10 mouse cellular contexts compared by ENCODE assay signal in genomic region chr17:79347920-79348589, GRCm38 (mm10). TPM values are rescaled to one million over a fixed set of nuclear protein-coding genes. Genes with fewer than 3 reads are reported as not detected.
DNase-seq lines count a peak whose midpoint lies in the region; ATAC-seq and TF ChIP-seq lines count a peak whose summit lies in the region.
"Had no signal": no experiment of that assay in that cellular context is flagged by ENCODE, and none has a peak within 500 bp of the region (broad histone marks: within the 10 kb centered on the region; RNA-seq: fewer than 3 reads in every experiment).

No protein-coding gene starts in this region.

- WGBS in liver, embryonic 14.5 days (ENCODE audit: insufficient replicate concordance): 43% methylated on average over 7 of the region's 7 CpGs
- WGBS in stomach, postnatal 0 days: 85% methylated on average over 7 of the region's 7 CpGs

- TF ChIP-seq CTCF in liver, embryonic 14.5 days (IDR thresholded peaks at IDR 0.05; ENCODE audit: low read depth): no peak
- TF ChIP-seq CTCF in stomach, postnatal 0 days (IDR thresholded peaks at IDR 0.05; ENCODE audit: low read depth): no peak

- peaks cover 75% of the 10 kb centered on the region for H3K36me3 ChIP-seq in liver, embryonic 14.5 days (replicated peaks; ENCODE audit: control insufficient read depth, insufficient read depth, low read depth)
- H3K36me3 ChIP-seq in stomach, postnatal 0 days (ENCODE audit: control insufficient read depth, insufficient read depth, low read length): peaks cover 3% of the 10 kb centered on the region; the same call in 1 of the 2 replicates
- H3K36me3 ChIP-seq: midbrain, embryonic 13.5 days had no signal

- H3K4me1 ChIP-seq in liver, embryonic 14.5 days (replicated peaks; ENCODE audit: control insufficient read depth in 2 of 2, insufficient read depth in 2 of 2, low read length in 1 of 2): peaks cover 73 to 76% of the 10 kb centered on the region in 2 experiments
- peaks cover 4% of the 10 kb centered on the region for H3K4me1 ChIP-seq in stomach, postnatal 0 days (replicated peaks; ENCODE audit: control insufficient read depth, insufficient read depth)

- H3K9me3 ChIP-seq in liver, embryonic 14.5 days (ENCODE audit: control insufficient read depth, low read length): no peaks in the 10 kb centered on the region
- no peaks in the 10 kb centered on the region for H3K9me3 ChIP-seq in stomach, postnatal 0 days (ENCODE audit: control insufficient read depth, low read length)
- H3K9me3 ChIP-seq: limb, embryonic 12.5 days; midbrain, embryonic 13.5 days had no signal

- TF ChIP-seq EP300 in liver, embryonic 14.5 days (IDR thresholded peaks at IDR 0.05; ENCODE audit: low read depth): no peak
- no peak for TF ChIP-seq EP300 in stomach, postnatal 0 days (optimal IDR thresholded peaks at IDR 0.05)

- intact Hi-C loops in heart, postnatal 36 days (cut with DNase I): no loop called here

- ATAC-seq in liver, embryonic 14.5 days (ENCODE audit: insufficient read depth): no peak
- no peak for ATAC-seq in stomach, postnatal 0 days (ENCODE audit: low FRiP score, low TSS enrichment)
- ATAC-seq: midbrain, embryonic 13.5 days had no signal

- DNase-seq in heart, adult 11 months: peak; percentile 87
- no peak for DNase-seq in heart, postnatal 36 days
- peak; percentile 23 for DNase-seq in thymus, postnatal 0 days (ENCODE audit: low spot score)
- DNase-seq in thymus, adult 18-20 months: no peak
- DNase-seq in liver, embryonic 14.5 days (ENCODE audit: low read depth in 3 of 3, low spot score in 3 of 3): no peak
- no peak for DNase-seq in stomach, postnatal 0 days (ENCODE audit: low spot score)
- no peak for DNase-seq in layer of hippocampus, postnatal 25 days (ENCODE audit: extremely low spot score in 1 of 2, low spot score in 1 of 2)
- no peak for DNase-seq in adrenal gland, adult 18-20 months (ENCODE audit: low spot score in 2 of 2)

- H3K27ac ChIP-seq in liver, embryonic 14.5 days: peak overlapping the region; percentile 25
- H3K27ac ChIP-seq in stomach, postnatal 0 days (replicated peaks): 0 out of 2 replicates have a peak overlapping the region, but pooled peaks have one; percentile 18
- H3K27ac ChIP-seq: limb, embryonic 12.5 days; midbrain, embryonic 13.5 days had no signal

- peak overlapping the region; percentile 100 for H3K4me2 ChIP-seq in liver, embryonic 14.5 days (ENCODE audit: low read depth)
- H3K4me2 ChIP-seq in stomach, postnatal 0 days (replicated peaks; ENCODE audit: low read depth): no peak overlapping the region
- H3K4me2 ChIP-seq: limb, embryonic 12.5 days; midbrain, embryonic 13.5 days had no signal

- H3K4me3 ChIP-seq in liver, embryonic 14.5 days (ENCODE audit: insufficient read depth in 1 of 2, low read depth in 2 of 2, low read length in 2 of 2): no peak overlapping the region
- H3K4me3 ChIP-seq in stomach, postnatal 0 days (ENCODE audit: low read depth, low read length): no peak overlapping the region
- H3K4me3 ChIP-seq: limb, embryonic 12.5 days; midbrain, embryonic 13.5 days had no signal

- no peak overlapping the region for H3K9ac ChIP-seq in liver, embryonic 14.5 days (replicated peaks)
- H3K9ac ChIP-seq in stomach, postnatal 0 days (ENCODE audit: low read length): no peak overlapping the region
- H3K9ac ChIP-seq: limb, embryonic 12.5 days; midbrain, embryonic 13.5 days had no signal

- H3K27me3 ChIP-seq in liver, embryonic 14.5 days (ENCODE audit: control insufficient read depth, insufficient read depth, low read length): no peaks in the 10 kb centered on the region
- no peaks in the 10 kb centered on the region for H3K27me3 ChIP-seq in stomach, postnatal 0 days (ENCODE audit: control insufficient read depth, insufficient read depth, low read length)
- H3K27me3 ChIP-seq: limb, embryonic 12.5 days had no signal

RNA-seq across cellular contexts. Expression of gene Cdc42ep3, which starts 6.8 kb away (rescaled TPM):
- 10 to 100 TPM; 31.3 to 35.3 TPM for total RNA-seq in heart, postnatal 36 days (2021)
- polyA plus RNA-seq in thymus, postnatal 0 days (2015; fragmentation: Nextera tagmentation; extraction: Ambion mirVana): 33.4 and 41.0 TPM in 2 replicates
- polyA plus RNA-seq in liver, embryonic 14.5 days (2012; rRNA removed): 12.5 and 17.2 TPM in 2 replicates
- 52.5 and 57.5 TPM in 2 replicates for polyA plus RNA-seq in liver, embryonic 14.5 days (2014; fragmentation: Nextera tagmentation; extraction: Ambion mirVana)
- polyA plus RNA-seq in stomach, postnatal 0 days (2015; fragmentation: Nextera tagmentation; extraction: Ambion mirVana): 56.9 and 62.6 TPM in 2 replicates
- total RNA-seq in layer of hippocampus, postnatal 25 days (2021): 1 to 10 TPM; 5.5 to 6.8 TPM
- total RNA-seq in adrenal gland, adult 18-20 months (2021): 10 to 100 TPM in 1 of 2 experiments, 1 to 10 TPM in 1; 9.0 to 11.2 TPM

Comparison
In these comparisons a context has a peak if more than half of its experiments do, and no peak if none do; other contexts are left out.
1. DNase-seq: peak in heart, adult 11 months (single experiment) and thymus, postnatal 0 days (single experiment); none in heart, postnatal 36 days (0 of 2), thymus, adult 18-20 months (0 of 2), liver, embryonic 14.5 days (0 of 3), stomach, postnatal 0 days (single experiment), layer of hippocampus, postnatal 25 days (0 of 2) and adrenal gland, adult 18-20 months (0 of 2).